Mouse (Mus musculus): ENCODE results near the gene Dlx1.

GRCm38 (mm10) chr2:71542816-71543301 lies 14.9 kb downstream of the Dlx1 start:
- TF ChIP-seq CTCF (IDR thresholded peaks at IDR 0.05; ENCODE audit: low read depth) (no peak), EP300 (optimal IDR thresholded peaks at IDR 0.05) (no peak)

Measured in stomach, postnatal 0 days (tissue).